Mouse (Mus musculus): ENCODE results near the gene Rundc3a.

Gene Rundc3a

GRCm38 (mm10) chr11:102392441-102393237, 564 bp upstream of the Rundc3a start:
- DNase-seq (ENCODE audit: low spot score in 2 of 2): no peak

DNA sequence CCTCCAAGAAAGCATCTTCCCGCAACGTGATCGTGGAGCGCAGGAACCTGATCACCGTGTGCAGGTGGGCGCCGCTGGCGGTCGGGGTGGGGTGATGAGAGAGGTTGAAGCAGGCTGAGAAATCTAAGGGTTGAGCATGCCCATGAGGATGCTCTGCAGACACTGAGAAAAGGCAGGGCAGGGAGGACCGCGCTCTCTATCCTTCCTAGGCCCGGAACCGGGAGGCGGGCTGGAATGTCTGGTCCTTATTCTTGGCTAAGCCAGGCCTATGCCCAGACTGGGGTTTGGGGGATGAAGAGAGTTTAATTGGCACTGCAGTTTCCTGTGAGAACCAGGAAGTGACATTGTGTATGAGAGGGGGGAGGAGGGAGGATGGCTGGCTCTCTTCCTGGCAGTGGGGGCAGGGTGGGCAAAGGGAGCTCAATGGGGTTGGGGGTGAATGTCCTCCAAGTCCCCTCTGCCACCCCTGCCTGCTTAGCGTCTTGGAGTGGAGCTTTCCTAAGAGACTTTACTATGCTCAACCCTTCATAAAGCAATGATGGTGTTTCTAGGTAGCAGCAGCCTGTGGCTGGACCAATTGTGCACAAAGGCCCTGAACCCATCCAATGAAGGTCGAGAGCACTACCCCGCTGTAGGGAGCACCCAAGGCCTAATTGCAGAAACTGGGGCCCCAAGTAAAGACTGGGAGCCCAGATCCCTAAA, 667 bp downstream of the Rundc3a start:
- no peak for DNase-seq (ENCODE audit: low spot score in 2 of 2)

- no peak for DNase-seq (ENCODE audit: low spot score in 2 of 2)
These were observed 1.4 kb downstream of the Rundc3a start for GRCm38 (mm10) chr11:102394421-102395124.

GRCm38 (mm10) chr11:102395250-102395649, 2.0 kb downstream of the Rundc3a start:
- DNase-seq (ENCODE audit: low spot score in 2 of 2): no peak

GRCm38 (mm10) chr11:102396263-102396662, 3.1 kb downstream of the Rundc3a start:
- no peak for DNase-seq (ENCODE audit: low spot score in 2 of 2)

GRCm38 (mm10) chr11:102396671-102397141, 3.5 kb downstream of the Rundc3a start:
- no peak for DNase-seq (ENCODE audit: low spot score in 2 of 2)

DNA sequence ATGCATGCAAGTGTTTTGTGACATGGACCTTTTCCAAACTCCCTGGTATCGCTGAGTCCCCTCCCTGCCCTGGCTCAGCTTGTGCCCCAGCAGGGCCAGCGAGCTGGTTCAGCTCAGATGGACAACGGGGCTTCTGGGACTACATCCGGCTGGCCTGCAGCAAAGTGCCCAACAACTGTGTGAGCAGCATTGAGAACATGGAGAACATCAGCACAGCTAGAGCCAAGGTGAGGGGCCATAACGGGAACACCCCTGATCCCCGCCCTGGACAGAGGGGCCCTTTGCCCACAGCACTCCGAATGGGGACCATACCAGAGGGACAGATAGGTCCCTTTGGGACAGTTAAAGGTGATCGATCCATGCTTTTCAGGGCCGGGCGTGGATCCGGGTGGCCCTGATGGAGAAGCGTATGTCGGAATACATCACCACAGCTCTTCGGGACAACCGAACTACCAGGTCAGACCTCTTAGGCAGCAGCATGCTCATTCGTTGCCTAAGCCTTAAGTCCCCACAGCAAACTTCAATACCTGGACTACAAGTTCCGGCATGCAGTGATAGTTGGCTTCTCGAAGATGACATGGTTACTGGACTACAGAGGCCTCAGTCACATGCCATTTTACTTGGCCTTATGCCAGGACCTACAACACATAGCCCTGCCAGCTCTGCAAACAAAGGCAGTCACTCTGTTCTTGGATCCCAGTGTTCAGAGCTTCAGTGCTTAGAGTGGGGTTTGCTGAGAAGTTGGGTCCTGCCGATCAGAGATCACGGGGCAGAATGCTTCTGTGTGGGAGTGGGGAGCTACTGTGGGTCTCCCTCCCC, 5.0 kb downstream of the Rundc3a start:
- DNase-seq (ENCODE audit: low spot score in 2 of 2): no peak

DNA sequence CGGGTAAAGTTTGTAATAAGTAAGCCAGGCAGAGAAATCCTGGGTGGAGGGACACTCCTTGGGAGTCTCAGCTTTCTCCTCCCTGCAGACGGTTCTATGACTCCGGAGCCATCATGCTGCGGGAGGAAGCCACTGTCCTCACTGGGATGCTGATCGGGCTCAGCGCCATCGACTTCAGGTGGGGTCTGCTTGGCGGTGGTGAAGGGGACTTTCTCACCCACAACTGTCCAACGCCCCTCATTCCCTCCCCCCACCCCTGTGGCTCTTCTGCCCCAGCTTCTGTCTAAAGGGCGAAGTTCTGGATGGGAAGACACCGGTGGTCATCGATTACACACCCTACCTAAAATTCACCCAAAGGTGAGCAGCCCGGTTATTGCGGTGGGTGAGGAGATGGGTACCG, 5.9 kb downstream of the Rundc3a start:
- no peak for DNase-seq (ENCODE audit: low spot score in 2 of 2)

DNA sequence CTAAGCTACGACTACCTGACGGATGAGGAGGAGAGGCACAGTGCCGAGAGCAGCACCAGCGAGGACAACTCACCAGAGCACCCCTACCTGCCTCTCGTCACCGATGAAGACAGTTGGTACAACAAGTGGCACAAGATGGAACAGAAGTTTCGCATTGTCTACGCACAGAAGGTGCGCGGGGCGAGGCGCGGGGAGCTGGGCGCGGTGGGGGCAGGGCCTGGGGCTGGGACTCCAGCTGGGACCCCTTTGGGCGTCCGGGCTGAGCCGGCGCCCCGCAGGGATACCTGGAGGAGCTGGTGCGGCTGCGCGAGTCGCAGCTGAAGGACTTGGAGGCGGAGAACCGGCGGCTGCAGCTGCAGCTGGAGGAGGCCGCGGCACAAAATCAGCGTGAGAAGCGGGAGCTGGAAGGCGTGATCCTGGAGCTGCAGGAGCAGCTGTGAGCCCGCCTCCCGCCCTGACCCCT, 6.4 kb downstream of the Rundc3a start:
- no peak for DNase-seq (ENCODE audit: low spot score in 2 of 2)

GRCm38 (mm10) chr11:102400513-102401084, 7.4 kb downstream of the Rundc3a start:
- DNase-seq (ENCODE audit: low spot score in 2 of 2): no peak

GRCm38 (mm10) chr11:102401898-102402500, 8.8 kb downstream of the Rundc3a start:
- DNase-seq (ENCODE audit: low spot score in 2 of 2): no peak

GRCm38 (mm10) chr11:102403657-102404056, 10.5 kb downstream of the Rundc3a start:
- DNase-seq (ENCODE audit: low spot score in 2 of 2): no peak

DNA sequence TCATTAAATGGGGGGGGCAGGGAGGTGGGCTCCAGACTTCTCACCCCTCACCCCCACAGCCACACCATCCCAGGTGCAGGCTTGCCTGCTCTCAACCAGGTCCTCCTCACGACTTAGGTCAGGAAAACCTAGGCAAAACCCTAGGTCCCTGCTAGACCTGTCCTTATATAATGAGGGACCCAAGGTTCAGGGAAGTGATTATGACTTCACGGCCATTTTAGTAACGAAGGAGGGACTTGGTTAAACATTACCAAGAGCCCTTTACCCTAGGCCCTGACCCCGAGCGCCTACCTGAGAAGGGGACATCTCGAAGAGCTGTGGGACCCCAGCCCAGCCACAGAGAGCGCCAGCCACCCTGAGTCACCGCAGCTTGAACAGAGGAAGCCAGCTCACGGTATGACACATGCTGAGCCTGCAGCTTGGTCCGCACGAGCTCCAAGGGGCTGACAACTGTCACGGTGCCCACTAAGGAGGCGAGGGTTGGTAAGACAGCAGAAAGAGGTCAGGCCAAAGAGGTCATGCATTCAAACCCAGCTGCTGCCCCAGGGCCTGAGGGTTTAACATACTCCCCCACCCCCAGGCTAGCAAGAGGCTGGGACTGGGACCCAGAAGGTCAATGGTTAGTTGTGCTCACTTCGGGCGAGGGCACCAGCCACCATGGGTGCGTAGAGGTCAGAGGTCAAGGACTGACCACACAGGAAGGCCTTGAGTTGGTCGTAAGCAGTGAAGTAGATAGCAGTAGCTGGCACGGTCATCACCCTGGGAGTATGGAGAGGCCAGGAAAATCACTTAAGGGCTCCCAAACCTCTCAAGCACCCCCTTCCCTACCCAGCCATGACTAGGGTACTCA, 11.2 kb downstream of the Rundc3a start:
- no peak for DNase-seq (ENCODE audit: low spot score in 2 of 2)

DNA sequence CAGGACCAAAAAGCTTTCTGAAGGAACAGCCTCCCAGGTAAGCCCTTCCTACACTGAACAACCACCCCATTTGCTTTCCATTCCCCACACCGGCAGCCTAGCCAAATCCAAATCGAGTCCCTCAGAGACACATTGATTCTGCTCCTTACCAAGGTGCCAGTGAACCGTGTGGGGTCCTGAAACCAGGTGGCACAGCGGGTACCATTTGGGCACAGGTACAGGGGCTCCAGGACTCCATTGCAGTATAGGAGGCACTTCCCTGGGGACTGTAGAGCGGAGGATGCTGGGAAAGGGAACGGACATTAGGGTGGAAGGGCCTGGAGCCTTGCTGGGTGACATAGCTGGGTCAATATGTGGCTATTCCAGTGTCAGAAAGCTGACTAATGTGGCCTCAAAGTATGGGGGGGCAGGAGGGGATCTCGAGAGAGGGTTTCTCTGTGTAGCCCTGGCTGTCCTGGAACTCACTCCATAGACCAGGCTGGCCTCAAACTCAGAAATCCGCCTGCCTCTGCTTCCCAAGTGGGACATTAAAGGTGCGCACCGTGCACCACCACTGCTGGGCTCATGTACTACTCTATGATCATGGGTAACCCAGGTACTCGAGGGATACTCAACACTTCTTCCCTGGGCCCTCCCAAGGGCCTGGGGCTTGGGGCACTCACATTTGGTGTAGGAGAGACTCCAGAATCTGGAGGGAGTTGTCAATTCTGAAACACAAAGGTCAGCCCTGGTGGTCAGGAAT, 12.5 kb downstream of the Rundc3a start:
- DNase-seq (ENCODE audit: low spot score in 2 of 2): no peak

DNA sequence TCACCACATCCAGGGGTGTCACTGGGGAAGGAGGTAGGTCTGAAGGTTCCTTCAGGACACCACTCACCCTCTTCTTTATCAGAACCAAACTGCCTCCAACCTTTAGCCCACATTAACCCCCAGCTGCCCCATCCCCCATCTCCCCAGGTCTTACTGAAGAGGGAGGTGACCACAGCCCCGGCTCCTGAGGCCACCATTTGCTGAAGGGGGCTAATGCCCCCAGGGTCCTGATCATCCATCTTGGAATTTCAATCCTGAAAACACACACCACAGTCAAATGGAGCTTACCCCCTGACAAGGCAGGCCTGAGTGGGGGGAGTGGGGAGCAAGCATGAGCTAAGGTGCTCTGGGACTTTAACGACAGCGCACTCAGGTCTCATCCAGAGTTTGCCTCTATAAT, 13.2 kb downstream of the Rundc3a start:
- DNase-seq (ENCODE audit: low spot score in 2 of 2): no peak

DNA sequence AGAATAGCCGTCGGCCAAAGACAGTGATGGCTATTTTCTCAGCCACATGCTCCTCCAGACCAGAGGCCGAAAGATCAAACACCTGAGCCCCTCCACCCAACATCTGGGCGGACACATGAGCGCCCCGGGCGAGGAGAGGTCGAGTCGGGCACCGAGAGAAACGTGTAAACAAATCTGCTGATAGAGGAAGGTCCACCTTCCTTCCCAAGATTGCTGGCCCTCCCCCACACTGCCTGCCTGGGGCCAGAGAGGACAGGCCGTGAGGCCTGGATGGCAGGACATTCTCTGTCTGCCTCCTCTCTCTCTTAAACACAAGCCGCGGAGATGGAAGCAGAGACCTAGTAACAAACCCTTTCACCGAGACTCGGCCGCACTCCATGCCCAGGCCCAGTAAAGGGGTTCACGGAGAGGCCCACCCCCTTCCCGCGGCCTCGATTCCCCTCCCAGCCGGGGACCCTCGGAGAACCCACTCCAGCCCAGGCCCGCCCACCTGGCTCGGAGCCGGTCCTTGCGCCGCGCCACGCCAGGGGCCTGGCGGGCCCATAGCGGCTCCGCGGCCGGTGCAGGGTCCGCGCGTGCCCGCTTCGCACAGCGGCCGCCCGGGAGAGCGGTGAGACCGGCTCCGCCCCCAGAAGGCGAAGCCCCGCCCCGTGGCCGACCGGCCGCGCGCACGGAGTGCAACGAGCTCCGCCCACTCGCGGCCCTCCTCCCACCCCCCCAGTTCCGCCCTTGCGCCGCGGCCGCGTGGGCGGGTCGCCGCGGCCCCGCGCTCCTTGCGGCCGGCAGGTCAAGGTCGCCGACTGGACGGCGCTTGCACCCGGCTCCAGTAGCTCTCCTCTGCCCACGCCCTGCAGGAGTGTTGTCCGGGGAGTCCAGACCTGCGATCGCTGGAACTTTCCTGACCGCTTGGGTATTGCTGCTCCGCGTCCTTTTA, 14.0 kb downstream of the Rundc3a start:
- DNase-seq (ENCODE audit: low spot score in 2 of 2): peak; percentile 93 to 96

DNA sequence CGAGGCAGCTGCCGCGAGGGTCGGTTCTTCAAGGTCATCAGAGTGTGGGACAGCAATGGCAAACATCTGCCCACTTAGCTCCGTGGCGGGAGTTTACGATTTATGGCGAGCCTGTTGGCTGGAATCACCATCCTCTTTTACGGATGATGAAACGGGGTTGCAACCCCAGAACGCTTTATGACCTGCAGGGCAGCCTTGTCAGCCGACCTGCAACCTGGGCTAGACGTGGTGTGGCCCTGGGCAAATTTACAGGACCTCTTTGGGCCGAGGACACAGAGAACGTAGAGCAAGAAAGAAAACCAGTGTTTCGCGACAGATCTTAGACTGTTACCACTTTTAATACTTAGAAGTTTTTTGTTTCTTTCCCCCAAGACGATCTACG, 14.6 kb downstream of the Rundc3a start, which contains the start of gene Slc25a39:
TSS of gene Slc25a39 (minus strand) at position 113 of the 382 bp plus-strand sequence.
- no peak for DNase-seq (ENCODE audit: low spot score in 2 of 2)

GRCm38 (mm10) chr11:102408344-102408876, 15.2 kb downstream of the Rundc3a start:
- DNase-seq (ENCODE audit: low spot score in 2 of 2): peak; percentile 91 to 95
